Mouse (Mus musculus) small intestine, adult 2 months (tissue): ENCODE results near the gene Rpl29. TPM values are rescaled to one million over a fixed set of nuclear protein-coding genes. Genes with fewer than 3 reads are reported as not detected.

Experiments
- H3K27ac ChIP-seq: fragments of 200-500 bp; 2 replicates; pipeline ENCODE4 v1.5.1; 2012; ENCODE audit warnings: low read depth, low read length, control low read depth, inconsistent platforms; ENCODE audit not compliant: insufficient read depth
- H3K27me3 ChIP-seq: fragments of 200-500 bp; 2 replicates; pipeline ENCODE4 v1.6.1; 2012; ENCODE audit warnings: mild to moderate bottlenecking, moderate library complexity, low read length, inconsistent platforms; ENCODE audit not compliant: control insufficient read depth, insufficient read depth
- H3K36me3 ChIP-seq: fragments of 200-500 bp; 2 replicates; pipeline ENCODE4 v1.6.1; 2012; ENCODE audit warnings: mild to moderate bottlenecking, low read length, control low read depth, inconsistent platforms; ENCODE audit not compliant: control insufficient read depth, insufficient read depth
- H3K4me1 ChIP-seq: fragments of 200-500 bp; 2 replicates; pipeline ENCODE4 v1.6.1; 2012; ENCODE audit warnings: low read length, inconsistent platforms, mixed read lengths; ENCODE audit not compliant: control insufficient read depth, insufficient read depth, insufficient read length
- H3K4me3 ChIP-seq: fragments of 200-500 bp; 2 replicates; pipeline ENCODE4 v1.5.1; 2012; ENCODE audit warnings: low read depth, mild to moderate bottlenecking, control low read depth, inconsistent platforms, low read length, moderate library complexity
- CTCF ChIP-seq: fragments of 200-500 bp; IDR thresholded peaks from 2 replicates; pipeline ENCODE4 v1.5.1; 2012; ENCODE audit warnings: low read depth, mild to moderate bottlenecking, control low read depth, inconsistent platforms, low read length, moderate library complexity, mixed read lengths; ENCODE audit not compliant: insufficient replicate concordance, insufficient read length; ENCODE audit errors: extremely low read depth
- POLR2A ChIP-seq: fragments of 200-500 bp; IDR thresholded peaks from 2 replicates; pipeline ENCODE4 v1.6.1; 2012; ENCODE audit warnings: low read depth, mild to moderate bottlenecking, control low read depth, inconsistent platforms, low read length, moderate library complexity
- WGBS: fragments of 180-500 bp; shearing (Covaris S2); methylation state at CpG from one replicate; pipeline ENCODE4 v1.1.7; 2018; 5-methylcytosine and 5-hydroxymethylcytosine counted together
- polyA plus RNA-seq: library from polyadenylated mRNA; depleted of rRNA; stranded (reverse); fragments of >200 nt; gene quantifications from 2 replicates; pipeline ENCODE4 v1.2.3, GENCODE M21; 2012

Gene Rpl29
- polyA plus RNA-seq, 1 experiment = 390 TPM

- 53% methylated on average over 5 of the region's 5 CpGs for WGBS
- Histone ChIP-seq H3K4me1 (peaks cover 27% of the 10 kb centered on the region), H3K4me3 (no peak overlapping the region), H3K27me3 (no peaks in the 10 kb centered on the region), H3K36me3 (no peaks in the 10 kb centered on the region), H3K27ac (no peak overlapping the region)
- TF ChIP-seq POLR2A (no peak), CTCF (no peak)
Measured at GRCm38 (mm10) chr9:106473753-106474105, 44.5 kb downstream of the Rpl29 start.

- WGBS = 15% methylated on average over 6 of the region's 6 CpGs
- no peaks in the 10 kb centered on the region; the same call in 1 of the 2 replicates for H3K36me3 ChIP-seq
Measured at GRCm38 (mm10) chr9:106474456-106474855, 45.2 kb downstream of the Rpl29 start.

GRCm38 (mm10) chr9:106475046-106475445 is 45.8 kb downstream of the Rpl29 start:
- Histone ChIP-seq H3K36me3 (no peaks in the 10 kb centered on the region; the same call in 1 of the 2 replicates), H3K4me3 (peak overlapping the region; percentile 56), H3K27me3 (no peaks in the 10 kb centered on the region), H3K27ac (no peak overlapping the region), H3K4me1 (peaks cover 27% of the 10 kb centered on the region)
- WGBS = 57% methylated on average over 7 of the region's 7 CpGs
- no peak for TF ChIP-seq CTCF
- no peak for TF ChIP-seq POLR2A

More at GRCm38 (mm10) chr9:106474456-106474855, 45.2 kb downstream of the Rpl29 start:
- Histone ChIP-seq H3K4me1 (peaks cover 27% of the 10 kb centered on the region), H3K27me3 (no peaks in the 10 kb centered on the region), H3K27ac (no peak overlapping the region), H3K4me3 (no peak overlapping the region)
- TF ChIP-seq CTCF (peak; percentile 76), POLR2A (no peak)

GRCm38 (mm10) chr9:106475663-106476001 is 46.4 kb downstream of the Rpl29 start, which contains the start of gene Rrp9:
Gene Rrp9, plus strand, starts transcription at chr9:106475963.
- 55% methylated on average over 10 of the region's 10 CpGs for WGBS
- H3K4me1 ChIP-seq = peaks cover 27% of the 10 kb centered on the region
- no peaks in the 10 kb centered on the region; the same call in 1 of the 2 replicates for H3K36me3 ChIP-seq
- H3K27ac ChIP-seq = peak within 1 kb of the TSS; percentile 73
- peak within 1 kb of the TSS; percentile 56 for H3K4me3 ChIP-seq
- no peak for TF ChIP-seq CTCF
- no peak for TF ChIP-seq POLR2A
- H3K27me3 ChIP-seq = no peaks in the 10 kb centered on the region

- TF ChIP-seq CTCF (no peak), POLR2A (no peak)
- Histone ChIP-seq H3K4me3 (peak overlapping the region; percentile 56), H3K36me3 (peaks cover 3% of the 10 kb centered on the region; the same call in 1 of the 2 replicates), H3K27ac (peak overlapping the region; percentile 73), H3K27me3 (no peaks in the 10 kb centered on the region), H3K4me1 (peaks cover 27% of the 10 kb centered on the region)
- 4% methylated on average over 16 of the region's 16 CpGs for WGBS
Measured at GRCm38 (mm10) chr9:106476002-106476923, 47.0 kb downstream of the Rpl29 start.

- H3K27me3 ChIP-seq = no peaks in the 10 kb centered on the region
- WGBS = under 1% methylated on average over 41 of the region's 41 CpGs
- peaks cover 24% of the 10 kb centered on the region for H3K4me1 ChIP-seq
- peaks cover 7% of the 10 kb centered on the region for H3K36me3 ChIP-seq
- peak within 1 kb of the TSS; percentile 72 for H3K4me3 ChIP-seq
- peak; percentile 97 for TF ChIP-seq CTCF
- no peak for TF ChIP-seq POLR2A
- H3K27ac ChIP-seq = peak within 1 kb of the TSS; percentile 73
Measured at GRCm38 (mm10) chr9:106476924-106477484, 47.8 kb downstream of the Rpl29 start, which contains the start of gene Parp3. Gene Parp3, minus strand, starts transcription at chr9:106476949.

- Histone ChIP-seq H3K4me1 (peaks cover 24% of the 10 kb centered on the region), H3K27me3 (no peaks in the 10 kb centered on the region), H3K36me3 (peaks cover 8% of the 10 kb centered on the region), H3K27ac (no peak overlapping the region), H3K4me3 (peak overlapping the region; percentile 72)
- under 1% methylated on average over 16 of the region's 16 CpGs for WGBS
- TF ChIP-seq POLR2A (no peak), CTCF (no peak)
Measured at GRCm38 (mm10) chr9:106477649-106478048, 48.4 kb downstream of the Rpl29 start.
